Comparison of ENCODE assay signal across 8 mouse cellular contexts in the genomic region with DNA sequence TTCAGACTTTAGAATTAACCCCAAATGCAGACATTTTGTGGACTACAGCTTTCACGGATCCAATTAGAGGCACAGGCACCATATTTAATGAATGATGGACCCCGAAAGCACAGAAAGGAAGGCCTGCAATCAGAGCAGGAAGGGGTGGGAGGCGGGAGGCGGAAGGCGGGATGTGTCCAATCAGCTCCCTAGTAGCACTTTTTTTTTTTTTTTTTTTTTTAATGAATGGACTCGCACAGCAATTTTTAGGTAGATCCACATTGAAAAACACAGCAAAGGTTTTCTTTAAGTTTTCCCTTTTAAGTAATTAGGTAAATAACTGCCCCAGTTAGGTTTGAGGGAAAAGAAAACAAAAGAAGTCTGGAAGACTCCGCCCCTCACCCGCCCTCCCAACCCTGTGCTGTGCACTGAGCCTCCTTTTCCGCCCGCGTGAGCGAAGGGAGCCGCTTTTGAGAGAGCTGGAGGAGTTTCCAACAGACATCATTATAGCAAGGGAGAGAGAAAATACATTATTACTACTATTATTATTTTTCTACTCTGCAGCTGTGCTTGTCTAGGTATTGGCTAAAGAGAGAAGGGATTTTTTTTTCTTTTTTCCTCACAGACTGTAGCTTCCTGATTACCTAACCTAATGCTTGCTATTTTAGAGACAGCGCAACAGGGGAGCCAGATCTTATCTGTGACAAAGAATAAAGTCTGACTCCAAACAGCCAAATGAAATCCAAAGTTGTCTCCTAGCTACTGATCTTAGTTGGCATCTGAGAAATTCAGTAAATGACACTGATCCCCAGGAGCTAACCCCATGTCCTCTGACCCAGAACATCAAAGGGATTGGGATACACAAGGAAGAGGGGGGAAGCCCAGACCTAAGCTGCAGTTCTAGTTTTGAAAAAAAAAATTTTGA.
DNase-seq lines count a peak whose midpoint lies in the region; ATAC-seq and TF ChIP-seq lines count a peak whose summit lies in the region.

No protein-coding gene starts in this region.

- H3K4me2 ChIP-seq in forebrain, embryonic 16.5 days (ENCODE audit: low read length), result peak overlapping the region; percentile 51
- H3K4me2 ChIP-seq in midbrain, postnatal 0 days (ENCODE audit: low read depth, low read length, poor library complexity, severe bottlenecking), result peak overlapping the region; percentile 46

- peak; percentile 7 for DNase-seq in adrenal gland, postnatal 10 days
- no peak for DNase-seq in adrenal gland, adult 8-10 months
- DNase-seq in ES-E14 (ENCODE audit: low read depth, low spot score), result peak; percentile 13
- DNase-seq in limb, embryonic 10.5 days (ENCODE audit: low spot score), result peak; percentile 37
- peak; percentile 47 for DNase-seq in midbrain, postnatal 0 days (ENCODE audit: low spot score)
- DNase-seq in ovary, postnatal 10 days (ENCODE audit: low spot score), result no peak
- DNase-seq in frontal cortex, postnatal 36 days (ENCODE audit: low spot score in 2 of 2), result no peak

- H3K4me3 ChIP-seq in ES-E14 (ENCODE audit: insufficient read depth in 1 of 2, low read depth in 1 of 2, low read length in 2 of 2, poor library complexity in 1 of 2, severe bottlenecking in 1 of 2), result peak overlapping the region in 1 of 2 experiments; percentile 34; a peak in 2 of 4 replicates
- peak overlapping the region; percentile 33 for H3K4me3 ChIP-seq in forebrain, embryonic 16.5 days (replicated peaks; ENCODE audit: low read length)
- peak overlapping the region; percentile 31 for H3K4me3 ChIP-seq in limb, embryonic 10.5 days
- peak overlapping the region; percentile 32 for H3K4me3 ChIP-seq in midbrain, postnatal 0 days (ENCODE audit: low read depth, low read length)

- no peak for TF ChIP-seq CTCF in midbrain, postnatal 0 days (IDR thresholded peaks at IDR 0.05)

- no peaks in the 10 kb centered on the region for H3K9me3 ChIP-seq in ES-E14 (ENCODE audit: control insufficient read depth, insufficient read depth, low read depth, low read length)
- no peaks in the 10 kb centered on the region for H3K9me3 ChIP-seq in forebrain, embryonic 16.5 days (ENCODE audit: control insufficient read depth, low read length)
- H3K9me3 ChIP-seq in limb, embryonic 10.5 days (replicated peaks), result no peaks in the 10 kb centered on the region
- no peaks in the 10 kb centered on the region for H3K9me3 ChIP-seq in midbrain, postnatal 0 days (ENCODE audit: low read length)

- no peaks in the 10 kb centered on the region for H3K27me3 ChIP-seq in forebrain, embryonic 16.5 days (replicated peaks; ENCODE audit: control insufficient read depth, insufficient read depth, low read length)
- no peaks in the 10 kb centered on the region for H3K27me3 ChIP-seq in limb, embryonic 10.5 days (ENCODE audit: low read depth, poor library complexity, severe bottlenecking)
- H3K27me3 ChIP-seq in midbrain, postnatal 0 days (ENCODE audit: insufficient read depth, low read length), result no peaks in the 10 kb centered on the region

- H3K27ac ChIP-seq in ES-E14 (ENCODE audit: insufficient read depth, low read depth, low read length, poor library complexity, severe bottlenecking), result no peak overlapping the region
- no peak overlapping the region for H3K27ac ChIP-seq in forebrain, embryonic 16.5 days (ENCODE audit: low read length)
- H3K27ac ChIP-seq in limb, embryonic 10.5 days, result peak overlapping the region; percentile 27; the same call in 1 of the 2 replicates
- H3K27ac ChIP-seq in midbrain, postnatal 0 days (ENCODE audit: low read depth, low read length), result peak overlapping the region; percentile 58

- H3K36me3 ChIP-seq in ES-E14 (ENCODE audit: control insufficient read depth, insufficient read depth, low read length, poor library complexity, severe bottlenecking), result no peaks in the 10 kb centered on the region
- H3K36me3 ChIP-seq in forebrain, embryonic 16.5 days (ENCODE audit: control insufficient read depth, insufficient read depth), result no peaks in the 10 kb centered on the region
- no peaks in the 10 kb centered on the region for H3K36me3 ChIP-seq in limb, embryonic 10.5 days
- H3K36me3 ChIP-seq in midbrain, postnatal 0 days (ENCODE audit: insufficient read depth, low read length), result no peaks in the 10 kb centered on the region

- in situ Hi-C loops in ES-E14 (cut with MboI; ENCODE audit: low sequenced_read_pairs in 2 of 2, unreplicated experiment in 2 of 2), result no loop called here

- WGBS in forebrain, embryonic 16.5 days, result 13% methylated on average over 14 of the region's 14 CpGs
- WGBS in limb, embryonic 10.5 days, result 40% methylated on average over 14 of the region's 14 CpGs
- 3% methylated on average over 14 of the region's 14 CpGs for WGBS in midbrain, postnatal 0 days

- ATAC-seq in forebrain, embryonic 16.5 days, result peak; percentile 93
- ATAC-seq in midbrain, postnatal 0 days (ENCODE audit: low FRiP score), result peak; percentile 82

- H3K9ac ChIP-seq in ES-E14 (ENCODE audit: insufficient read depth, low read depth, low read length, poor library complexity, severe bottlenecking), result no peak overlapping the region
- H3K9ac ChIP-seq in forebrain, embryonic 16.5 days (replicated peaks; ENCODE audit: low read depth, low read length), result peak overlapping the region; percentile 33; the same call in 1 of the 2 replicates
- peak overlapping the region; percentile 44 for H3K9ac ChIP-seq in midbrain, postnatal 0 days (replicated peaks; ENCODE audit: low read length, poor library complexity, severe bottlenecking)

- H3K4me1 ChIP-seq in ES-E14 (ENCODE audit: control insufficient read depth in 2 of 2, insufficient read depth in 2 of 2, low read length in 2 of 2, poor library complexity in 1 of 2), result peaks cover 1 to 2% of the 10 kb centered on the region in 2 experiments; a peak in 1 of 4 replicates
- peaks cover 3% of the 10 kb centered on the region; the same call in 1 of the 2 replicates for H3K4me1 ChIP-seq in forebrain, embryonic 16.5 days (replicated peaks; ENCODE audit: control insufficient read depth, insufficient read depth, low read length)
- H3K4me1 ChIP-seq in limb, embryonic 10.5 days, result peaks cover 18% of the 10 kb centered on the region
- H3K4me1 ChIP-seq in midbrain, postnatal 0 days (ENCODE audit: insufficient read depth, low read length), result peaks cover 6% of the 10 kb centered on the region; the same call in 1 of the 2 replicates

TF ChIP-seq in ES-E14, 5 proteins besides CTCF, POLR2A, EP300 and RAD21:
- peak; percentile 92 for TF ChIP-seq ZNF384 (IDR thresholded peaks at IDR 0.05; ENCODE audit: low read depth, low read length)
- TF ChIP-seq CHD2 (IDR thresholded peaks at IDR 0.05; ENCODE audit: low read depth, low read length), result no peak

Comparison
In these comparisons a context has a peak if more than half of its experiments do, and no peak if none do; other contexts are left out.
1. DNase-seq: peak in adrenal gland, postnatal 10 days (single experiment), ES-E14 (single experiment), limb, embryonic 10.5 days (single experiment) and midbrain, postnatal 0 days (single experiment); none in adrenal gland, adult 8-10 months (single experiment), ovary, postnatal 10 days (single experiment) and frontal cortex, postnatal 36 days (0 of 2).
2. H3K27ac ChIP-seq: peak in limb, embryonic 10.5 days (single experiment) and midbrain, postnatal 0 days (single experiment); none in ES-E14 (single experiment) and forebrain, embryonic 16.5 days (single experiment).